Mouse (Mus musculus): Measurements from ENCODE around the gene Gm3376. TPM values are rescaled to one million over a fixed set of nuclear protein-coding genes. Genes with fewer than 3 reads are reported as not detected.
"Not testable (repeated sequence)": the region's sequence is repeated elsewhere in the genome, so short reads cannot be mapped to it uniquely, and the experiment has no call there.

Gm3376 gene
- total RNA-seq (2021), result not detected
- long read RNA-seq, experiment 1, result 0 reads
- long read RNA-seq, experiment 2, result 0 reads

- not testable (repeated sequence) for H3K27ac ChIP-seq; H3K4me3 ChIP-seq; DNase-seq (ENCODE audit: low spot score in 2 of 2)
Measured at GRCm38 (mm10) chrY:3771373-3771772, at the start of gene Gm3376. TSS of gene Gm3376 (plus strand) at chrY:3771673.
